Mouse (Mus musculus) naive thymus-derived CD4-positive, alpha-beta T cell, adult 2 months (primary cell): ENCODE results near the gene Gtf2a2.
A peak's percentile ranks its signal among the peaks of the same experiment; 100 is the strongest.

Experiments used
- DNase-seq: peaks from one replicate; pipeline ENCODE4 v3.0.0-alpha.2; 2011; ENCODE audit warnings: low read depth

Gene Gtf2a2

GRCm38 (mm10) chr9:70012408-70012901 lies at the start of gene Gtf2a2:
Gene Gtf2a2, plus strand, starts transcription at chr9:70012550.
- peak; percentile 93 for DNase-seq

GRCm38 (mm10) chr9:69964370-69964769 lies 48.0 kb upstream of the Gtf2a2 start:
- DNase-seq = no peak

GRCm38 (mm10) chr9:69985526-69985925 lies 26.8 kb upstream of the Gtf2a2 start:
- no peak for DNase-seq

GRCm38 (mm10) chr9:69986063-69986462 lies 26.3 kb upstream of the Gtf2a2 start:
- DNase-seq = no peak

DNA sequence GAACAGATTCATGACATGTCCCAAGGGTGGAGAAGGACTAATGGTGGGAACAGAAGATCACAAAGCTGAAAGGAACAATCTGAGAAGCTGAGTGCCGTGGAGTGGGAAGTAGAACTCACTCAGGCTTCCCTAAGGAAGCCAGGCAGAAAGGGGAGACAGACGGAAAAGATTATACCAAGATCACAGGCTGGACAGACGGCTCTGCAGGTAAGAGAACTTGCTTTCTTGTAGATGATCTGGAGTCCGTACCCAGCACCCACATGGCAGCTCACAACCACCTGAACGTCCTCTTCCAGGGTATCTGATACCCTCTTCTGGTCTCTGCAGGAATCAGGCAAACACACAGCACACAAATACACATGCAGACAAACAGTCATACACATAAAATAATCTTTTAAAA lies 25.8 kb upstream of the Gtf2a2 start:
- no peak for DNase-seq

- peak; percentile 82 for DNase-seq
Observed at GRCm38 (mm10) chr9:69987579-69987978, 24.8 kb upstream of the Gtf2a2 start.

- DNase-seq = no peak
Observed at GRCm38 (mm10) chr9:69988706-69989302, 23.5 kb upstream of the Gtf2a2 start.

- DNase-seq = peak; percentile 83
Observed at GRCm38 (mm10) chr9:69989303-69990121, 22.8 kb upstream of the Gtf2a2 start, which contains the start of gene Bnip2. Gene Bnip2, plus strand, starts transcription at chr9:69989466.

DNA sequence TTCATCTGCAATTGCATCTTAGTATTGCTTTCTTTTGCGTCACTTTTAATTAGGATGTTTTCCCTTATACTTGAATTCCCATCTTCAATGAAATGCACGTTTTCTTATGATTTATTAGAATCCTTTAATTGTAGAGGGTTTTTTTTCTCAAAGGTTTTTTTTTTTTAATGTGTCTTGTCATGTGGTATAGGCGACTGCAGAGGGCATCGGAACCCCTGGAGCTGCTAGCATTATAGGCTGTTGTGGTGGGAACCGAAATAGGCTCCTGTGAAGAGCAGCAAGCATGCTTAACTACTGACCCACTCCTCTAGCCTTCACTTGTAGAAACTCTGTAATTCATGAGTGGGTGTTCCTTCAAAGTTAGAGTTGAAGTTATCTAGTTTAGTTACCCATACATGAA lies 22.0 kb upstream of the Gtf2a2 start:
- peak; percentile 33 for DNase-seq

DNA sequence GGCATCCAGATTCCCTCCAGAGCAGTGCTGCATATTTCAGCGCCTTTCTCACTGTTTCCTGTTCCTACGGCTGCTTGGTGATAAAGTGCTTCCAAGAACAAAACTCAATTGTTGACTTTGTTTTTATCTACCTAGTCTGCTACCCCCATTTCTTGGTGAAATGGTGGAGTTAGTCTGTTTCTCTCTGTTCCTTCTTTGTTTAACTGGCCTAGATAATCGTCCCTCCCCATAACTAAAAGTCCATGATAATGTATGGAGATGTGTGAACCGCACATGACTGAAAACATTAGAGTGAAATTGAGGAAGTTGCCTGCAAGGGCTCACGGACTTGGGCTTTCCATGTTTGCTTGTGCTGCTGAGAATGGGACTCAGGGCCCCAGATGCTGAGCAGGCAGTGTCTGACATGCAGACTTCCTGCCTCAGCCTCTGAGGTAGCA lies 19.5 kb upstream of the Gtf2a2 start:
- DNase-seq = no peak

- no peak for DNase-seq
Observed at GRCm38 (mm10) chr9:69993479-69993878, 18.9 kb upstream of the Gtf2a2 start.

DNA sequence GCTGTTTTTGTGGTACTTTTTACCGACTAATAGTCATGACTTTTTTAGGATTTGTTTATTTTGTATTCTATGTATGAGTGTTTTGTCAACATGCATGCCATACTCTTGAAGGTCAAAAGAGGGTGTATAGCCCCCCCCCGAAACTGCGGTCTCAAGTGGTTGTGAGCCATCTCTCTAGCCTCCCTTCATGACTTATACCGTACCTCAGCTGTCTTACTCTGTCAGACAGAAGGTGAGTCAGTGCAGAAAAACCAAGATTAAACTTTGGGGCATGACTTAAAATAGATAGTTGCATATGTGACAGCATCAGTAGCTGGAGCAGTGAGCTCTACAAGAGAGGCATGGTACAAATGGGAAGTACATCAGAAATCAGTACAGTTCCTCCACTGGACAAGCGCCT lies 17.8 kb upstream of the Gtf2a2 start:
- no peak for DNase-seq

GRCm38 (mm10) chr9:69999318-69999717 lies 13.0 kb upstream of the Gtf2a2 start:
- no peak for DNase-seq

GRCm38 (mm10) chr9:70003516-70003915 lies 8.8 kb upstream of the Gtf2a2 start:
- DNase-seq = no peak

GRCm38 (mm10) chr9:70006984-70007383 lies 5.4 kb upstream of the Gtf2a2 start:
- no peak for DNase-seq

GRCm38 (mm10) chr9:70007506-70008248 lies 4.7 kb upstream of the Gtf2a2 start:
- no peak for DNase-seq

DNA sequence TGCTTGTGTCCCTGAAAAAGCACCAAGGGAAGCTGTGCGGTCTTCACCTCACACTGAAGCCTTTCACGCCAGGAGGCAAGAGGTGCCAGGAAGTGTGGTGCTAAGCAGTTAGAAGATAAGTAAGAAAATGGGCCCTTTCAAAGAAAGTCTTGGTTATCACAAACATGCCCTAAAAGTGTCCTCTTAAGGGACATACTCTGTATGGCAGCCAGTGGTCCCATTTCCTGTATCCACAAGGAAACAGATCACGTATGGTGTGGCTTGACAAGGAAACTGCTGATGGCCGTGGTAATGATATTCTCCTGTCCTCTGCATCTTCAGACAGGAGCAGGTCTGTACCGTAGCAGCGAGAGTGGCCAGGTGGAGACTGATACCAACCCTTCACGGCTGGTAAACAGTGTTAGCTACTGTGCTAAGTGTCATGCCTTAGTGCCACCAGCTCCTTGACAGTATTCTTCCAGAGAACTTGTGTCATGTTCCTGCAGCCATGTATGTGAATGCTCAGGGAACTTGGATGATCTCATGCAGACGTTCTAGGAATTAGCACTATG lies 2.5 kb upstream of the Gtf2a2 start:
- DNase-seq = no peak

DNA sequence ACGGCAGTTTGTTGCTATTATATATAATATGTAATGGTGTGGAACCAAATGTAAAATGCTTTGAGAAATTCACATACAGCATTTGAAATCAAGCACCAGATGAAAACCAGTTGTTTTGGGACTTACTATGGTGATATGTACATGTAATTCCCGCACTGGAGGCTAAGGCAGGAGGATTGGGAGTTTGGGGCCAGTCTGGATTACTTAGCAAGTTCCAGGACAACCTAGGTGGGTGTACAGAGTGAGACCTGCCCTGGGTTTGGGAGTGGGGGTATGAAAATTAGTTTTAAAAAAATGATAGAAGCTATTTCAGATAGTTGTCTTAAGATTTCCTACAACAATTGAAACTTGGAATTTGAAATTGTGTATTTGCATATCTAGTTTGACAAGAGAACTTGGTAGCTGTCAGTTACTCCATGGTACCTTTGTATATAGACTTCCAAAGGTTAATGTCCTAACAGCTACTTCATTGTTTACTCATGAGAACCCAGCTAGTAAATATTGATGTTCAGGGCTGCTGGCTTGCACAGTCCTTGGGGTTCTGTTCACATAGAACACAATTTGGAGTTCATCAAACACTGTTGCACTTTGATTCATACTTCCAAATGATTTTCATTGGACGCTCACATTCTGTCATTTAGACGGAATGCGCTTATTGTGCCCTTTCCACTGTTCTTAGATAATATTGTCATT lies 1.4 kb upstream of the Gtf2a2 start:
- DNase-seq = no peak

- DNase-seq = no peak
Observed at GRCm38 (mm10) chr9:70011537-70012407, 578 bp upstream of the Gtf2a2 start.

GRCm38 (mm10) chr9:70015632-70016031 lies 3.3 kb downstream of the Gtf2a2 start:
- DNase-seq = no peak

- peak; percentile 74 for DNase-seq
Observed at GRCm38 (mm10) chr9:70018879-70019278, 6.5 kb downstream of the Gtf2a2 start.
